Mouse (Mus musculus) hindlimb bud, embryonic 11.5 days (tissue): Measurements from ENCODE around the gene Prmt1.

Experiments
- DNase-seq: peaks from one replicate; pipeline ENCODE4 v3.0.0-alpha.2; 2012; ENCODE audit warnings: low read depth, low spot score; ENCODE audit errors: extremely low spot score

Gene Prmt1

DNA sequence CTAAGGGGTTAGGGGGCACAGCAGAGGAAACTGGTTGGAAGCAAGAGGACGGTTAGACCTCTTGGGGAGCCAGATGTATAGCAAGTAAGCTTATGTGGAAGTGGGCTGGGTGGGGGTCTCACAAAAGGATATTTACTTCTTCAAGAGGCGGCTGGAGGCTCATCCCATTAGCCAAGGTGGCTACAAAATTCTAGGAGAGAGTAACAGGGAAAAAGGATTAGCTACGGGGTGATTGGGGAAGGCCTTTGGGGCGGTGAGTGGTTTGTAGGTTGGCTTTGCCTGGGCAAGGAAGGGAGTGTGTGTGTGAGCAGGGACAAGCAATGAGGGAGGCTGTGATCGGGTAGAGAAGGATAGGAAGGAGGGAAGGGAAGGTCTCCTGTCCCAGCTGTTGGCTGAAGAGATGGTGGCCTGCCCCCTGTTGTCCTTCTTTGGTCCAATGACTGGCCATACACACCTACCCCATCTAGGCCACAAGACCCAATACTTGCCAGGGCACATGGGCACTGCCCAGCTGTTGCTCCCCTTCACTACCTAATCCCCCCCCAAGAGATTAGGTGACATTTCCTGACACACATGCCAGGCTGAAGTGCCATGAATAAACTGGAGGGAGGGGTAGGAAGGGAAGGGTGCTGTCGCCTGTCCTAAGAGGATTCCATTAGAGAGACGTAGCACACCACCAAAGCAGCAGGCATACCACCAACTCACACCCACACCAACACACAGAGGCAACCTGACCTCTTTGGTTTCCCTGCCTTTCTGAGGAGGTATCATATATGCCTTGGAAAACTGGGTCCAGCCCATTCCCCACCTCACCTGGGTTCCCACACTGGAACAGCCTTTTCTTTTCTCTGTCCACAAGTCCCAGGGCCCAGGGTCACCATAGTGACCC, 2.2 kb downstream of the Prmt1 start:
- DNase-seq = no peak

GRCm38 (mm10) chr7:44983085-44983484, 3.3 kb downstream of the Prmt1 start:
- DNase-seq = no peak

- DNase-seq = no peak
These were observed 4.8 kb downstream of the Prmt1 start for GRCm38 (mm10) chr7:44981539-44981938.

- DNase-seq = no peak
These were observed 8.1 kb downstream of the Prmt1 start for GRCm38 (mm10) chr7:44978300-44978699.

DNA sequence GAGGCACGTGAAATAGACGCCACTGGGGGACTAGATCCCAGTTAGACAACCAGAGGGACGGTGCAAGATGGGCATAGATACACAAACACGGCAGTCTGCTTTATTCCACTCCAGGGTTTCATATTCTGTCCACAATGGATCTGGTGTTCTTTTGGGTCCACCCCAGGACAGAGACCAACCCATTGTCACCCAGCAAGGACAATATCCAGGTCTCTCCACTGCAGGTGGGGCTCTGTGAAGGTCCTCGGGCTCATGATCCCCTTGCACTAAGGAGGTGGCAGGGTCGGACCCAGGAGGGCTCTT, 11.3 kb downstream of the Prmt1 start:
- DNase-seq = no peak

GRCm38 (mm10) chr7:44974383-44975116, 11.8 kb downstream of the Prmt1 start, which contains the start of gene Cpt1c:
TSS of gene Cpt1c (minus strand) at chr7:44974851.
- DNase-seq = no peak

DNA sequence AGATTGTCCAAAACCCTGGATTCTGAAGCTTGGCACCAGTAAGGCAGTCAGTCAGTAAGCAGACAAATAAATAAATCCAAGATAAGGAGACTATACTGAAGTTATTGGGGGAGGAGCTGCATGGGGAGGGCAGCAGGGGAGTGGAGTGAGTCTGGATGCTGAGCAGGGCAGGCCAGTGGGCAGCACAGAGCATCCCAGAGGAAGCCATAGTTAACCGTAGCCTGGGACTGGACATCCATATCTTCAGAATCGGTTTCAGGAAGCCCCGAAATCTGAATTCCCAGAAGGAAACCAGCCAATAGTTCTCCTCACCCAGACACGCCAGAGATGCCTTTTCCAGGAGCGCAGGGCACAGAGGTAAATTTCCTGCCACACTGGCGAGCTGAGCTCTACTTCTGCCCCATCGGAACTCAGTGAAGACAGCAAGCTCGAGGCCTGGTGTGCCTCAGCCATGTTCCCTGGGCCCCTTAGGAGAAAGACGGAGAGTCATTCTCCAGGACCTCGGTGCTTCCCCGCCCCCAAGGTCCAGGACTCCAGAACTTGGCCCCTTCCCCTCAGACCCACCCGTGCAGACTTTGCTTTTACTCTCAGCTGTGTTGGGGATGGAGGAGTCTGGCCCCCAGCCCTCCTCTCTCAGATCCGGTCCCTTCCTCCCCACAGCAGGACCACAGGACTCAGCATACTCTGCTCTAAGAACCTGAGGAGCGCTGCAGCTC, 12.8 kb downstream of the Prmt1 start:
- DNase-seq = no peak

- no peak for DNase-seq
These were observed 15.2 kb downstream of the Prmt1 start for GRCm38 (mm10) chr7:44971142-44971541.

GRCm38 (mm10) chr7:44970231-44970691, 16.1 kb downstream of the Prmt1 start:
- DNase-seq = no peak

GRCm38 (mm10) chr7:44966638-44967037, 19.7 kb downstream of the Prmt1 start:
- DNase-seq = no peak

DNA sequence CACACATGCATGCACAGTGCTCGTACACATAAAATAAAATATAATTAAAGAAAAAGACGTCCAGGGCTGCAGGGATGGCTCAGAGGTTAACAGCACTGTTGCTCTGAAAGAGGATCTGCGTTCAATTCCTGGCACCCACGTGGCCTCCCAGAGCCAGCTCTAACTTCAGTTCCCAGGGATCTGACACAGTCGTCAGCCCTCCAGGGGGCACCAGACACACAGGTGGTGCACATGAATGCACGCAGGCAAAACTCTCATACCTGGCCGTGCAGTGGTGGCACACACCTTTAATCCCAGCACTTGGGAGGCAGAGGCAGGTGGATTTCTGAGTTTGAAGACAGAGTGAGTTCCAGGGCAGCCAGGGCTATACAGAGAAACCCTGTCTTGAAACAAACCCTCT, 20.4 kb downstream of the Prmt1 start:
- no peak for DNase-seq

DNA sequence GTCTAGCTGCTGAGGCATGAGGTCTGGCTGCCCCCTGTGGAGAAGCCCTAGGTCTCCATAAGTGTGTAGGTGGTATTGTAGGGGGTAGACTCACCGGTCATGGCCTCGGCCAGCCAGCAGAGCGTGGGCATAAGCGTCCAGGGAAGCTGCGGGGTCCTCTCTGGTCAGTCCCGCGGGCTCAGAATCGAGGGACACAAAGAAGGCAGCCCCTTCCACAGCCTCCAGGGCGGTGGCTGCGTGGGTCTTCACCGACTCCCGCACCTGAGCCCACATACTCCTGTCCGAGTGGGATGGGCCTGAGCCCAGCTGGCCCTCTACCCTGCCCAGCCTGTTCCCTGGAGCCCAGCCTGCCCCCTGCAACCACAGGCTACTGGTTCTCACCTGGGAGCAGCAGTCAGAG, 21.4 kb downstream of the Prmt1 start:
- DNase-seq = no peak

DNA sequence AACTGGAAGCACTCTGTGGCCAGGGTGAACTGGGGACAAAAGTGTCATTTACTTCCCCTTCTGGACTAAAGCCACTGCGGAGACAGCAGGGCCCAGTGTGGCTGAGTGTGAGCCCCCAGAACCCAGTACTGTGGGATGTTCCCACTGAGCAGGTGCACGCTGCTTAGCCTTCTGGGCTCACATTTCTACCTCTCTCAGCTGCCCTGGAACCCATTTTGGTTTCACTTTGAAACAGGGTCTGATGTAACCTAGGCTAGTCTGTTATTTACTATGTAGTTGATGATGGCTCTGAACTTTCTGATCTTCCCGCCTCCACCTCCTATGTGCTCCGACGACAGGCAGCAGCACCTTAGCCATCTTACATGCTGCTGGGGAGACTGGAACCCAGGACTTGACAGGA, 23.5 kb downstream of the Prmt1 start:
- DNase-seq = no peak

GRCm38 (mm10) chr7:44962337-44962736, 24.0 kb downstream of the Prmt1 start:
- no peak for DNase-seq

DNA sequence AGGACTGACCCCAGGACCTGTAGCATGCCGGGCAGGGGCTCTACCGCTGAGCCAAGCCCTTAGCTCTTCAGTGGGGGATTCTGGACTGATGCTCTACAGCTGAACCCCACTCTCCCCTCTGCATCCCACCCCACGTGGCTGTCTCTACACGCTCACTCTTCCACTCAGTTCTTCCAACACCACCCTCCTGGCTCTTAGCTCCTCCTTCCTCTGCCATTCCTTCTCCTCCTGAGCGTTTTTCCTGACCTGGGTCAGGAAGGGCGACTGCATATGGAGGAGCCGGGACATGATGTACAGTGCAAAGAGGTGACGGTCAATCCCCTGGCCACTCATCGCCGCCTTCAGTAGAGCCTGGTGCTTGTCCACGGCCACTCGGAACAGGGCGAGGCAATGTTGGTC, 25.9 kb downstream of the Prmt1 start:
- DNase-seq = no peak

DNA sequence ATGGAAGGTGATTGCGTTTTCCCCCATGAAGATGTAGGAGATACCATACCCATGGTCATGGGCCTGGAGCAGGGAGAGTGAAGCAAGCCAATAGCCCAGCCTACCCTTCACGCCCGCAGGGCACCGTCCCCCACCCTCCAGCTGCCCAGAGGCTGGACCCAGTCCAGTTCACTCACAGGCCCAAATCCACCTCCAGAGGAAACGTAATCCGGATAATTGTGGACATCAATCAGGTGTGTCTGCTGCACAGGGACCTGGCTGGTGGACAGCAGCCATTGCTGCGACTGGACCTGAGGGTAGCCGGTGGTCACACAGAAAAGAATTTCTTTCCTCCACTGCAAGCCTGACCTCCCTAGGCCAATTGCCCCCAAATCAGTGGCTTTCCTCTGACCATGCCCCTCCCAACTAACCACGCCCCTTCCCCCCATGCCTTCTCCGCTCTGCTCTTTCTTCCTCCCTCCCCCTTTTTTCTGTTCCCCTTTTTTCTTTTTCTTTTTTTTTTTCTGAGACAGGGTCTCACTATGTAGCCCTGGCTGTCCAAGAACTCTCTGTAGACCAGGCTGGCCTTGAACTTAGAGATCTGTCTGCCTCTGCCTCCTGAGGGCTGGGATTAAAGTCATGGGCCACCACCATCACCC, 26.4 kb downstream of the Prmt1 start:
- no peak for DNase-seq

- no peak for DNase-seq
These were observed 27.1 kb downstream of the Prmt1 start for GRCm38 (mm10) chr7:44959281-44959680.

DNA sequence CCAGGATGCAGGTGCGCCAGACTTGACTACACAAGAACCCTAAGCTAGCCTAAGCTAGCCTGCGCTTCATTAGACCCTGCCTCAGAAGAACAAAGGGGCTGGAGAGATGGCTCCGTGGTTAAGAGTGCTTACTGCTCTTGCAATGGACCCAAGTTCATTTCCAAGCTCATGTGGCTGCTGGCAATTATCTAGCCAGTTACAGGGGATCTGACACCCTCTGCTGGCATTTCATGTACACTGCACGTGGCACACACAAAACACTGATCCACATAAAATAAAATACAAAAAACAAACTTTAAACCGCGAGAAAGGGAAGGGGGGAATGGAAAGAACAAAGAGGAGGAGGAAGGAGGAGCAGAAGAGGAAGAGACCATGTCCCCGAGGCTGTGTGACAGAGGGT, 28.2 kb downstream of the Prmt1 start:
- no peak for DNase-seq

GRCm38 (mm10) chr7:44957183-44957835, 29.1 kb downstream of the Prmt1 start:
- DNase-seq = no peak

GRCm38 (mm10) chr7:44956266-44956665, 30.1 kb downstream of the Prmt1 start:
- no peak for DNase-seq

- DNase-seq = no peak
These were observed 30.7 kb downstream of the Prmt1 start for GRCm38 (mm10) chr7:44955628-44956027.
